ENCODE assay signal across 12 mouse cellular contexts in the genomic region with DNA sequence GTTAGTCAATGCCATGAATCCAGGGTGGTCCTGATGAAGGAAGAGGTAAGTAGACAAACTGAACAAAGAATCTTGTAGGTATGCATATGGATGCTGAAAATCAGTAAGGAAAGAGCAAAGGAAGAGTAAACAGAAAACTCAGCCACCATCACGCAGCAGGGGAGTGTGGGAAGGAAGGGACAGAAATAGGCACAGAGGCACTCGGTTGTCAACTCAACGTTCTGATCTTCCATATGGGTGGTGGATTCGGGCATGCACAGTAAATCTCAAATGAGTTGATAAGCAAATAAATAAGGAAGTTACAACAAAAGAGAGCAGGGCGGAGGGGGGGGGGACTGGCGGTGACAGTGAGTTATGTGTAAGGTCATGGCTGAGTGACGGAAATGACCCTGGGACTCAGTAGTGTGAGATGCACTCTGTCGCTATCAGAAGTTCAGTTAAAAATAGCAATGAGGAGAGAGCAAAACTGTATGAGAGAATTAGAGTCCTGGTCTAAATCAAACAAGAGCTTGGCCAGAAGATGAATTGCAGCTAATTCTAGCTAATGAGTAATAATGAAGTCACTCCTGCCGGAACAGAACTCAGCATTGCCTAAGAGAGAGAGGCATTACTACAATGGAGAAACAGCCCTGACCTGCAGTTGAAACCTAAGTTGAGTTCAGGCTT. TPM values are rescaled to one million over a fixed set of nuclear protein-coding genes. Genes with fewer than 3 reads are reported as not detected.
DNase-seq lines count a peak whose midpoint lies in the region; ATAC-seq and TF ChIP-seq lines count a peak whose summit lies in the region.
"Had no signal": no experiment of that assay in that cellular context is flagged by ENCODE, and none has a peak within 500 bp of the region (broad histone marks: within the 10 kb centered on the region; RNA-seq: fewer than 3 reads in every experiment).

No protein-coding gene starts in this region.

- 21% methylated on average over 9 of the region's 9 CpGs for WGBS in heart, embryonic 11.5 days (ENCODE audit: insufficient replicate concordance)
- 62% methylated on average over 9 of the region's 9 CpGs for WGBS in neural tube, embryonic 12.5 days
- WGBS in neural tube, embryonic 15.5 days, result 53% methylated on average over 9 of the region's 9 CpGs
- 83% methylated on average over 9 of the region's 9 CpGs for WGBS in cerebellum, adult 2 months

- no peaks in the 10 kb centered on the region for H3K36me3 ChIP-seq in heart, embryonic 11.5 days (ENCODE audit: control insufficient read depth, insufficient read depth, low read length)
- H3K36me3 ChIP-seq in neural tube, embryonic 12.5 days, result peaks cover 4% of the 10 kb centered on the region; the same call in 1 of the 2 replicates
- H3K36me3 ChIP-seq in neural tube, embryonic 15.5 days, result no peaks in the 10 kb centered on the region
- H3K36me3 ChIP-seq: G1E; midbrain, embryonic 13.5 days had no signal

- TF ChIP-seq CTCF in cerebellum, adult 2 months (IDR thresholded peaks at IDR 0.05; ENCODE audit: borderline replicate concordance, insufficient read depth, low read depth, low read length), result no peak

- no peak overlapping the region for H3K4me3 ChIP-seq in heart, embryonic 11.5 days (ENCODE audit: low read depth, low read length)
- H3K4me3 ChIP-seq in neural tube, embryonic 12.5 days, result no peak overlapping the region
- H3K4me3 ChIP-seq in neural tube, embryonic 15.5 days (replicated peaks), result no peak overlapping the region
- H3K4me3 ChIP-seq in cerebellum, adult 2 months (replicated peaks; ENCODE audit: insufficient read depth, low read depth, low read length), result no peak overlapping the region
- H3K4me3 ChIP-seq: midbrain, embryonic 13.5 days had no signal

- peak overlapping the region; percentile 63 for H3K9ac ChIP-seq in heart, embryonic 11.5 days (ENCODE audit: low read depth, low read length)
- H3K9ac ChIP-seq in neural tube, embryonic 12.5 days, result no peak overlapping the region
- no peak overlapping the region for H3K9ac ChIP-seq in neural tube, embryonic 15.5 days (replicated peaks)
- H3K9ac ChIP-seq: midbrain, embryonic 13.5 days had no signal

- TF ChIP-seq POLR2A in cerebellum, adult 2 months (IDR thresholded peaks at IDR 0.05; ENCODE audit: borderline replicate concordance, insufficient read depth, low read length), result no peak

- no peaks in the 10 kb centered on the region for H3K27me3 ChIP-seq in heart, embryonic 11.5 days (ENCODE audit: control insufficient read depth, insufficient read depth, low read length)
- H3K27me3 ChIP-seq in neural tube, embryonic 12.5 days (replicated peaks), result no peaks in the 10 kb centered on the region
- H3K27me3 ChIP-seq in neural tube, embryonic 15.5 days (replicated peaks), result no peaks in the 10 kb centered on the region
- no peaks in the 10 kb centered on the region for H3K27me3 ChIP-seq in cerebellum, adult 2 months (ENCODE audit: control insufficient read depth, insufficient read depth, low read length)
- H3K27me3 ChIP-seq: midbrain, embryonic 13.5 days had no signal

- H3K27ac ChIP-seq in heart, embryonic 11.5 days (ENCODE audit: low read depth, low read length), result peak overlapping the region; percentile 94
- H3K27ac ChIP-seq in neural tube, embryonic 12.5 days, result 0 out of 2 replicates have a peak overlapping the region, but pooled peaks have one; percentile 0
- H3K27ac ChIP-seq in neural tube, embryonic 15.5 days (replicated peaks), result no peak overlapping the region
- H3K27ac ChIP-seq in cerebellum, adult 2 months (ENCODE audit: insufficient read depth, low read length), result no peak overlapping the region
- H3K27ac ChIP-seq: midbrain, embryonic 13.5 days had no signal

- no peak for DNase-seq in heart, postnatal 4 days
- DNase-seq in brain, adult 2 months (ENCODE audit: low read depth, low spot score), result peak; percentile 74
- peak; percentile 58 for DNase-seq in naive thymus-derived CD4-positive, alpha-beta T cell, adult 2 months (ENCODE audit: low read depth)
- no peak for DNase-seq in ovary, postnatal 10 days (ENCODE audit: low spot score)
- DNase-seq in cerebellum, adult 2 months, result no peak
- DNase-seq: cerebellum, adult 8-10 months had no signal

- 0 out of 2 replicates have a peak, but pooled peaks have one; percentile 19 for ATAC-seq in heart, embryonic 11.5 days (replicated peaks; ENCODE audit: insufficient number of reproducible peaks, low FRiP score, low TSS enrichment)
- ATAC-seq in neural tube, embryonic 12.5 days (ENCODE audit: low FRiP score, low read depth), result no peak
- ATAC-seq in neural tube, embryonic 15.5 days (ENCODE audit: low FRiP score), result no peak
- ATAC-seq: forebrain, embryonic 16.5 days; midbrain, embryonic 13.5 days had no signal

- H3K4me2 ChIP-seq in heart, embryonic 11.5 days, result peak overlapping the region; percentile 33; the same call in 1 of the 2 replicates
- no peak overlapping the region for H3K4me2 ChIP-seq in neural tube, embryonic 12.5 days (replicated peaks)
- H3K4me2 ChIP-seq in neural tube, embryonic 15.5 days, result no peak overlapping the region
- H3K4me2 ChIP-seq: midbrain, embryonic 13.5 days had no signal

- no peaks in the 10 kb centered on the region for H3K9me3 ChIP-seq in heart, embryonic 11.5 days (replicated peaks; ENCODE audit: control insufficient read depth, low read length)
- no peaks in the 10 kb centered on the region for H3K9me3 ChIP-seq in neural tube, embryonic 12.5 days
- H3K9me3 ChIP-seq in neural tube, embryonic 15.5 days (replicated peaks), result no peaks in the 10 kb centered on the region
- H3K9me3 ChIP-seq: G1E; midbrain, embryonic 13.5 days had no signal

- peaks cover 79% of the 10 kb centered on the region for H3K4me1 ChIP-seq in heart, embryonic 11.5 days (ENCODE audit: control insufficient read depth, insufficient read depth, low read length)
- peaks cover 63% of the 10 kb centered on the region for H3K4me1 ChIP-seq in neural tube, embryonic 12.5 days
- peaks cover 49% of the 10 kb centered on the region for H3K4me1 ChIP-seq in neural tube, embryonic 15.5 days
- no peaks in the 10 kb centered on the region for H3K4me1 ChIP-seq in cerebellum, adult 2 months (ENCODE audit: control insufficient read depth, insufficient read depth, low read length)

RNA-seq across cellular contexts. Expression of a gene that starts 60.0 kb away (rescaled TPM):
- polyA plus RNA-seq in heart, embryonic 11.5 days (2014; fragmentation: Nextera tagmentation; extraction: Ambion mirVana), result 31.3 and 33.7 TPM in 2 replicates
- total RNA-seq in heart, postnatal 4 days (2021), result 10 to 100 TPM; 22.0 to 28.3 TPM
- 41.2 and 42.6 TPM in 2 replicates for polyA plus RNA-seq in neural tube, embryonic 12.5 days (2016; fragmentation: Nextera tagmentation; extraction: Ambion mirVana)
- polyA plus RNA-seq in neural tube, embryonic 15.5 days (2015; fragmentation: Nextera tagmentation; extraction: Ambion mirVana), result 24.8 and 25.6 TPM in 2 replicates
- polyA plus RNA-seq in cerebellum, adult 2 months (2012; rRNA removed), result 35.6 and 39.7 TPM in 2 replicates
- polyA plus RNA-seq: G1E had no signal

Comparison
In these comparisons a context has a peak if more than half of its experiments do, and no peak if none do; other contexts are left out.
1. H3K27ac ChIP-seq: peak in heart, embryonic 11.5 days (single experiment) and neural tube, embryonic 12.5 days (single experiment); none in neural tube, embryonic 15.5 days (single experiment) and cerebellum, adult 2 months (single experiment).
2. DNase-seq: peak in brain, adult 2 months (single experiment) and naive thymus-derived CD4-positive, alpha-beta T cell, adult 2 months (single experiment); none in heart, postnatal 4 days (single experiment), ovary, postnatal 10 days (single experiment) and cerebellum, adult 2 months (0 of 2).